Mouse (Mus musculus) lung, adult 2 months (tissue): ENCODE results near the gene Plscr3.

Experiments used
- CTCF ChIP-seq: fragments of 200-500 bp; IDR thresholded peaks from 2 replicates; pipeline ENCODE4 v1.5.1; 2011; ENCODE audit warnings: mild to moderate bottlenecking, low read length, control low read depth; ENCODE audit not compliant: insufficient read depth
- POLR2A ChIP-seq: fragments of 200-500 bp; IDR thresholded peaks from 2 replicates; pipeline ENCODE4 v1.6.1; 2011; ENCODE audit warnings: low read depth, mild to moderate bottlenecking, control low read depth, low read length, borderline replicate concordance; ENCODE audit errors: extremely low read depth

DNA sequence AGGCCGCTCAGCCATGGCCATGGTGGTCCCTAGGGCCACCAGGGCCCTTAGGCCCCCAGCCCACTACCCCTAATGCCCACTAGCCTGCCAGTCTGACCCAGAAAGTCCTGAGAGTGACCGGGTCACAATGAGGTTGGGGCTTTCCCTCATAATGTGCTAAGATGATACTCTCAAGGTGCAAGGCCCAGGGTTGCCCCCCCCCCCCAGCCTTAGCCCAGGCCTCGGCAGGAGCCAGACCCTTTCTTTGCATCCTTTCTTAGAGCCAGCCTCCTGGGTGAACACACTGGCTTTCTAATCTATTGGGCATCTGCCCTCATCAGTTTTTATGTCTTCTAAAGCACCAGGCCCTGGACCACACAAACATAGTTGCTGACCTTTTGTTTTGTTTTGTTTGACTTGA lies 24.1 kb upstream of the Plscr3 start, which contains the start of gene Spem1:
- TF ChIP-seq CTCF (no peak), POLR2A (no peak)
